Comparison of ENCODE assay signal across 11 mouse cellular contexts in the genomic region with DNA sequence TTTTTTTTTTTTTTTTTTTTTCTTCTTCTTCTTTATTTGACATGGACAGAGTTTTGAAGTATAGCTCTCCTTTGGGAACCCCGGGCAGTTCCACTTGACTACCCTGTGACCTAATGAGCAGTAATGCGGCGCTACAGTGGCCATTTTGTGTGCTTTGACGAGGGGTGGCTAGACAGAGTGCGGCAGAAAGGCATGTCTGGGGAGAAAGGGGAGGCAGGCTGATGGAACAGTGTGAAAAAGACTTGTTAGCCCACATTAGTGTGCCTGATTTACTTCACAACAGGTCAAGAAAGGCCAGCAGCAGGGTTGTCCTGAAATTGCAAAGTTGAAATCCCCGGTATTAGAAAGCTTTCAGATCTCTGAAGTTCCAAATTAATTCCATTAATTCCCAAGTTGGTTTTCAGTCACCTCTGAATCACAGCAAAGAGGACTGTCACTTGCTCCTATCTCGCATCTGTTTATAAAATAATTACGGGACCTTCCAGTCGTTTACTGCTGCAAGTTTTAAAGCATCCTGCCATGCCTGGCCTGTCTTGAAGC.
A peak's percentile ranks its signal among the peaks of the same experiment; 100 is the strongest.
DNase-seq lines count a peak whose midpoint lies in the region; ATAC-seq and TF ChIP-seq lines count a peak whose summit lies in the region.
"Had no signal": no experiment of that assay in that cellular context is flagged by ENCODE, and none has a peak within 500 bp of the region (broad histone marks: within the 10 kb centered on the region; RNA-seq: fewer than 3 reads in every experiment).

No protein-coding gene starts in this region.

- no peak for TF ChIP-seq CTCF in forebrain, postnatal 0 days (IDR thresholded peaks at IDR 0.05; ENCODE audit: low read depth)
- no peak for TF ChIP-seq CTCF in left cerebral cortex, adult 2 months (IDR thresholded peaks at IDR 0.05)

- H3K4me2 ChIP-seq in forebrain, postnatal 0 days (ENCODE audit: low read depth): 0 out of 2 replicates have a peak overlapping the region, but pooled peaks have one; percentile 3
- peak overlapping the region; percentile 30 for H3K4me2 ChIP-seq in midbrain, embryonic 11.5 days
- H3K4me2 ChIP-seq: heart, embryonic 15.5 days; liver, embryonic 15.5 days had no signal

- H3K27ac ChIP-seq in forebrain, postnatal 0 days (ENCODE audit: low read depth, low read length): no peak overlapping the region
- peak overlapping the region; percentile 51; the same call in 1 of the 2 replicates for H3K27ac ChIP-seq in midbrain, embryonic 11.5 days (ENCODE audit: low read depth, low read length)
- no peak overlapping the region for H3K27ac ChIP-seq in left cerebral cortex, adult 2 months
- H3K27ac ChIP-seq: heart, embryonic 15.5 days; liver, embryonic 15.5 days had no signal

- peak; percentile 18 to 39 for DNase-seq in kidney, postnatal 4 days
- no peak for DNase-seq in kidney, postnatal 10 days
- no peak for DNase-seq in forebrain, postnatal 0 days
- peak; percentile 94 for DNase-seq in midbrain, embryonic 11.5 days (ENCODE audit: low spot score, missing footprints)
- no peak for DNase-seq in left cerebral cortex, adult 11 months (ENCODE audit: low spot score)
- no peak for DNase-seq in left cerebral cortex, adult 2 months (ENCODE audit: extremely low spot score in 1 of 2, low spot score in 2 of 2)
- DNase-seq in thymus, postnatal 36 days: no peak
- DNase-seq: cerebellum, postnatal 25 days had no signal

- 18% methylated on average over 9 of the region's 9 CpGs for WGBS in forebrain, postnatal 0 days
- WGBS in midbrain, embryonic 11.5 days: 21% methylated on average over 9 of the region's 9 CpGs

- no peak overlapping the region for H3K4me3 ChIP-seq in forebrain, postnatal 0 days (ENCODE audit: low read depth, low read length)
- no peak overlapping the region for H3K4me3 ChIP-seq in midbrain, embryonic 11.5 days (ENCODE audit: low read depth, low read length)
- H3K4me3 ChIP-seq in left cerebral cortex, adult 2 months: no peak overlapping the region
- H3K4me3 ChIP-seq: heart, embryonic 15.5 days; liver, embryonic 15.5 days had no signal

- intact Hi-C loops in left cerebral cortex, adult 2 months (cut with DNase I): no loop called here

- no peaks in the 10 kb centered on the region for H3K27me3 ChIP-seq in forebrain, postnatal 0 days (ENCODE audit: insufficient read depth, low read length)
- no peaks in the 10 kb centered on the region for H3K27me3 ChIP-seq in midbrain, embryonic 11.5 days (ENCODE audit: control insufficient read depth, insufficient read depth, low read length)
- H3K27me3 ChIP-seq: heart, embryonic 15.5 days; liver, embryonic 15.5 days had no signal

- no peak overlapping the region for H3K9ac ChIP-seq in forebrain, postnatal 0 days
- peak overlapping the region; percentile 22; the same call in 1 of the 2 replicates for H3K9ac ChIP-seq in midbrain, embryonic 11.5 days (ENCODE audit: low read length)
- H3K9ac ChIP-seq: heart, embryonic 15.5 days; liver, embryonic 15.5 days had no signal

- ATAC-seq in forebrain, postnatal 0 days: peak; percentile 43; the same call in 1 of the 2 replicates
- peak; percentile 87 for ATAC-seq in midbrain, embryonic 11.5 days (ENCODE audit: low FRiP score)
- ATAC-seq in erythroid progenitor cell, adult 5-6 weeks (replicated peaks; ENCODE audit: low FRiP score, poor library complexity, severe bottlenecking): no peak

- H3K9me3 ChIP-seq in forebrain, postnatal 0 days (ENCODE audit: low read length): no peaks in the 10 kb centered on the region
- no peaks in the 10 kb centered on the region for H3K9me3 ChIP-seq in midbrain, embryonic 11.5 days (ENCODE audit: control insufficient read depth, low read length)
- H3K9me3 ChIP-seq: heart, embryonic 15.5 days; liver, embryonic 15.5 days had no signal

- H3K4me1 ChIP-seq in forebrain, postnatal 0 days (ENCODE audit: insufficient read depth): no peaks in the 10 kb centered on the region
- H3K4me1 ChIP-seq in midbrain, embryonic 11.5 days (ENCODE audit: control insufficient read depth, insufficient read depth, low read length): peaks cover 21% of the 10 kb centered on the region
- H3K4me1 ChIP-seq: heart, embryonic 15.5 days; liver, embryonic 15.5 days had no signal

- no peaks in the 10 kb centered on the region for H3K36me3 ChIP-seq in forebrain, postnatal 0 days (ENCODE audit: insufficient read depth)
- H3K36me3 ChIP-seq in midbrain, embryonic 11.5 days (ENCODE audit: control insufficient read depth, insufficient read depth, low read length): no peaks in the 10 kb centered on the region
- H3K36me3 ChIP-seq: heart, embryonic 15.5 days; liver, embryonic 15.5 days had no signal

Comparison
In these comparisons a context has a peak if more than half of its experiments do, and no peak if none do; other contexts are left out.
1. DNase-seq: peak in kidney, postnatal 4 days (2 of 2) and midbrain, embryonic 11.5 days (single experiment); none in kidney, postnatal 10 days (single experiment), forebrain, postnatal 0 days (single experiment), left cerebral cortex, adult 11 months (single experiment), left cerebral cortex, adult 2 months (0 of 2) and thymus, postnatal 36 days (0 of 2).